19 mouse cellular contexts compared by ENCODE assay signal in genomic region chr5:141558731-141559130, GRCm38 (mm10).
DNase-seq lines count a peak whose midpoint lies in the region; ATAC-seq lines count a peak whose summit lies in the region.
"Had no signal": no experiment of that assay in that cellular context is flagged by ENCODE, and none has a peak within 500 bp of the region (broad histone marks: within the 10 kb centered on the region; RNA-seq: fewer than 3 reads in every experiment).

No protein-coding gene starts in this region.

- 44% methylated on average over 4 of the region's 4 CpGs for WGBS in limb, embryonic 13.5 days
- 74% methylated on average over 4 of the region's 4 CpGs for WGBS in limb, embryonic 10.5 days
- 32% methylated on average over 4 of the region's 4 CpGs for WGBS in embryonic facial prominence, embryonic 15.5 days

- H3K4me1 ChIP-seq in limb, embryonic 13.5 days = peaks cover 23% of the 10 kb centered on the region
- peaks cover 28% of the 10 kb centered on the region for H3K4me1 ChIP-seq in limb, embryonic 10.5 days
- peaks cover 8% of the 10 kb centered on the region; the same call in 1 of the 2 replicates for H3K4me1 ChIP-seq in embryonic facial prominence, embryonic 15.5 days

- H3K9ac ChIP-seq in limb, embryonic 13.5 days = no peak overlapping the region
- H3K9ac ChIP-seq in embryonic facial prominence, embryonic 15.5 days = no peak overlapping the region
- H3K9ac ChIP-seq: embryonic facial prominence, embryonic 13.5 days; forebrain, embryonic 12.5 days; heart, embryonic 12.5 days; hindbrain, embryonic 14.5 days; intestine, embryonic 15.5 days had no signal

- no peaks in the 10 kb centered on the region for H3K27me3 ChIP-seq in limb, embryonic 13.5 days
- no peaks in the 10 kb centered on the region for H3K27me3 ChIP-seq in limb, embryonic 10.5 days (ENCODE audit: low read depth, poor library complexity, severe bottlenecking)
- no peaks in the 10 kb centered on the region for H3K27me3 ChIP-seq in embryonic facial prominence, embryonic 15.5 days
- H3K27me3 ChIP-seq: embryonic facial prominence, embryonic 13.5 days; forebrain, embryonic 12.5 days; heart, embryonic 12.5 days; intestine, embryonic 15.5 days had no signal

- no peaks in the 10 kb centered on the region for H3K36me3 ChIP-seq in limb, embryonic 13.5 days
- no peaks in the 10 kb centered on the region for H3K36me3 ChIP-seq in limb, embryonic 10.5 days
- H3K36me3 ChIP-seq in embryonic facial prominence, embryonic 15.5 days = no peaks in the 10 kb centered on the region
- H3K36me3 ChIP-seq: embryonic facial prominence, embryonic 13.5 days; forebrain, embryonic 12.5 days; heart, embryonic 12.5 days; hindbrain, embryonic 10.5 days; intestine, embryonic 15.5 days had no signal

- H3K4me3 ChIP-seq in limb, embryonic 13.5 days = no peak overlapping the region
- no peak overlapping the region for H3K4me3 ChIP-seq in limb, embryonic 10.5 days
- H3K4me3 ChIP-seq in embryonic facial prominence, embryonic 15.5 days (replicated peaks) = no peak overlapping the region
- H3K4me3 ChIP-seq: embryonic facial prominence, embryonic 13.5 days; erythroblast, embryonic 14.5 days; forebrain, embryonic 12.5 days; heart, embryonic 12.5 days; hindbrain, embryonic 10.5 days; intestine, embryonic 15.5 days had no signal

- no peak for DNase-seq in limb, embryonic 10.5 days (ENCODE audit: low spot score)
- peak; percentile 33 for DNase-seq in retina, embryonic 14.5 days (ENCODE audit: low spot score)
- no peak for DNase-seq in urinary bladder, postnatal 36 days (ENCODE audit: low spot score in 2 of 2)
- no peak for DNase-seq in cerebellum, adult 8-10 months
- DNase-seq: adrenal gland, adult 8-10 months; adrenal gland, postnatal 36 days; cerebellum, adult 2 months; cerebellum, postnatal 25 days; gastrocnemius, postnatal 25 days had no signal

- no peak overlapping the region for H3K27ac ChIP-seq in limb, embryonic 13.5 days
- H3K27ac ChIP-seq in limb, embryonic 10.5 days = no peak overlapping the region
- H3K27ac ChIP-seq in embryonic facial prominence, embryonic 15.5 days (replicated peaks) = no peak overlapping the region
- H3K27ac ChIP-seq: embryonic facial prominence, embryonic 13.5 days; forebrain, embryonic 12.5 days; hindbrain, embryonic 10.5 days; hindbrain, embryonic 14.5 days; intestine, embryonic 15.5 days had no signal

- H3K9me3 ChIP-seq in limb, embryonic 13.5 days = no peaks in the 10 kb centered on the region
- H3K9me3 ChIP-seq in limb, embryonic 10.5 days (replicated peaks) = no peaks in the 10 kb centered on the region
- no peaks in the 10 kb centered on the region for H3K9me3 ChIP-seq in embryonic facial prominence, embryonic 15.5 days (replicated peaks)
- H3K9me3 ChIP-seq: embryonic facial prominence, embryonic 13.5 days; forebrain, embryonic 12.5 days; heart, embryonic 12.5 days; hindbrain, embryonic 10.5 days; intestine, embryonic 15.5 days had no signal

- ATAC-seq in limb, embryonic 13.5 days (ENCODE audit: low FRiP score, low read depth) = peak; percentile 53; the same call in 1 of the 2 replicates
- peak; percentile 36; the same call in 1 of the 2 replicates for ATAC-seq in embryonic facial prominence, embryonic 15.5 days (ENCODE audit: insufficient number of reproducible peaks, low FRiP score, low TSS enrichment, low read depth)
- ATAC-seq: forebrain, embryonic 16.5 days; intestine, embryonic 15.5 days had no signal

- no peak overlapping the region for H3K4me2 ChIP-seq in limb, embryonic 13.5 days (replicated peaks)
- no peak overlapping the region for H3K4me2 ChIP-seq in embryonic facial prominence, embryonic 15.5 days (replicated peaks)
- H3K4me2 ChIP-seq: embryonic facial prominence, embryonic 13.5 days; forebrain, embryonic 12.5 days; heart, embryonic 12.5 days; hindbrain, embryonic 14.5 days; intestine, embryonic 15.5 days had no signal
